Mouse (Mus musculus) thymus, postnatal 0 days (tissue): ENCODE data around the gene Wnt1. TPM values are rescaled to one million over a fixed set of nuclear protein-coding genes. Genes with fewer than 3 reads are reported as not detected.

Source experiments
- DNase-seq: peaks from one replicate; pipeline ENCODE4 v3.0.0-alpha.2; 2015; ENCODE audit warnings: low spot score
- polyA plus RNA-seq: library from polyadenylated mRNA; unstranded; fragments of >200 nt; fragmentation: Nextera tagmentation; extraction: Ambion mirVana; gene quantifications from 2 replicates; pipeline ENCODE4 v1.2.1, GENCODE M21; 2015

Wnt1 gene
- polyA plus RNA-seq, 1 experiment from 2014 or later, result not detected

GRCm38 (mm10) chr15:98777762-98778161 lies 11.9 kb upstream of the Wnt1 start, which contains the start of gene Wnt10b:
TSS of gene Wnt10b (minus strand) at chr15:98778150.
- DNase-seq, result no peak

GRCm38 (mm10) chr15:98778191-98778770 lies 11.4 kb upstream of the Wnt1 start:
- no peak for DNase-seq

DNA sequence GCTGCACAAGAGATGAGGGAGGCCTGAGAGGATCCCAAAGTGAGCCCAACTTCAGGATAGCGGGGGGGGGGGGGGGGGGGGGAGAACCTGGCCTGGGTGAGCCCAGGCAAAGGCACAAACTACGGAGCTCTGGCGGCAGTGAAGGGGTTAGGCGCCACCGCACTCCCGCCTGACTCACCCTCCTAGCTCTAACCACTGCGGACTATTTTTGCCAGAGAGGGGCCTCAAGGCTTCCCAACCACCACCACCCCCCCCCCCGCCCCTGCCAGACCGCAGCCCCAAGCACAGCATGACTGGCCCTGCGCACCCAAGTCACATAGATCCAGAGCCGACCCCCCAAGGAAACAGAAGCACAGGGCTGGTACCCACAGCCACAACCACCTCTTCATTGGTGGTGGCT lies 10.9 kb upstream of the Wnt1 start:
- no peak for DNase-seq

DNA sequence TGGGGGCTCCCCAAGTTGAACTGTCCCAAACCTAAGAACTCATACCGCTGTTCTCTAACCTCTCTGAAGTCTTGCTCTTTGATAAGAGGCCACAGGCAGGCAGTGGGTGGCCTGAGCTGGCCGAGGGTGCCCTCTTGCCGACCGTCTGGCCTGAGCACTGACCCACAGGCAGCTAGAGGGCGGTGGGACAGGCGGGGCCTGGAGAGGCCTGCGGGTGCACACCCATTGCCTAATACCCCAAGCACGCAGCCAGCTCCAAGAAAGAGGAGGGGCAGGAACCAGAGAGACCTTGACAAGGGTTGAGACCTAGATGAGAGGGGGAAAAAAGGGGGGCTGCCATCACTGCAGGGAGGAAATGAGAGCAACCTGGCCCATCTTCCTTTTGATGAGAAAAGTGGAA lies 9.6 kb upstream of the Wnt1 start:
- DNase-seq, result no peak

DNA sequence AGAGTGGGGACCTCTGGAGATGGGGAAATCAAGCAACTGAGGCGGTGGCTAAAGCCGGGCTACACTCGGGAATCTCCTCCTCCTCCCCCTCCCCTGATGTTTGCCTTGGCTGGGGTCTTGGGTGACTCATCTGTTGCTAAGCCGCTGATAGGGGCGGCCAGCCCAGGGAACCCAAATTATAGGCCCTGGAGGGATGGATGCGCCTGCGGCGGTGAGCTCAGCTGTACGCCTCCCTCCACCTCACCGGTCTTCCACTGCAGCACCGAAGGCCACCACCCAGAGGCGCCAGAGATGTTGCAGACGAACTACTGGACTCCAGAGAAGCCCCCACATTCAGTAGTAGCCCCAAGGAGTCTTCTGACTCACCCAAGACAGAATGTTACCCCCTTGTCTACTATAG lies 9.1 kb upstream of the Wnt1 start:
- DNase-seq, result no peak

- DNase-seq, result no peak
Observed at GRCm38 (mm10) chr15:98781166-98781565, 8.5 kb upstream of the Wnt1 start.

DNA sequence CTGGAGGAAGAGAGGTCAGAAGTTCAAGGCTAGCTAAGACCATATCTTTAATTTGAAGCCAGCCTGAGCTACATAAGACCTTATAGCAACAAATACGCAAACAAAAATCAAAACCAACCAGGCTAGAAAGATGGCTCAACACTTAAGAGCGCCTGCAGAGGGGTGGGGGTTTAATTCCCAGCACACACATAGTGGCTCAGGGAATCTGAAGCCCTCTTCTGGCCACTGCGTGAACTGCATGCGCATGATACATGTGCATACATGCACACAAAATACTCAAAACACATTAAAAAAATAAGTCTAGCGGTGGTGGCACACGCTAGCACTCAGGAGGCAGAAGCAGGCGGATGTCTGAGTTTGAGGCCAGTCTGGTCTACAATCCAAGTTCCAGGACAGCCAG lies 3.9 kb upstream of the Wnt1 start:
- peak; percentile 46 for DNase-seq

- DNase-seq, result no peak
Observed at GRCm38 (mm10) chr15:98787930-98788329, 1.7 kb upstream of the Wnt1 start.

- no peak for DNase-seq
Observed at GRCm38 (mm10) chr15:98788972-98789660, 541 bp upstream of the Wnt1 start.

DNA sequence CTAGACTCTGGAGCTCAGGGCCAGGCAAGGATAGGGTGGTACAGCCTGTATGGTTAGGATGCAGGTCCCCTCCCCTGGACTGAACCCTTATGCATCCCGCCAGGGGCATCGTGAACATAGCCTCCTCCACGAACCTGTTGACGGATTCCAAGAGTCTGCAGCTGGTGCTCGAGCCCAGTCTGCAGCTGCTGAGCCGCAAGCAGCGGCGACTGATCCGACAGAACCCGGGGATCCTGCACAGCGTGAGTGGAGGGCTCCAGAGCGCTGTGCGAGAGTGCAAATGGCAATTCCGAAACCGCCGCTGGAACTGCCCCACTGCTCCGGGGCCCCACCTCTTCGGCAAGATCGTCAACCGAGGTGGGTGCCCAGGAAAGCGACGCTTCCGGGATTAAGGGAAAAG lies 1.1 kb downstream of the Wnt1 start:
- no peak for DNase-seq

DNA sequence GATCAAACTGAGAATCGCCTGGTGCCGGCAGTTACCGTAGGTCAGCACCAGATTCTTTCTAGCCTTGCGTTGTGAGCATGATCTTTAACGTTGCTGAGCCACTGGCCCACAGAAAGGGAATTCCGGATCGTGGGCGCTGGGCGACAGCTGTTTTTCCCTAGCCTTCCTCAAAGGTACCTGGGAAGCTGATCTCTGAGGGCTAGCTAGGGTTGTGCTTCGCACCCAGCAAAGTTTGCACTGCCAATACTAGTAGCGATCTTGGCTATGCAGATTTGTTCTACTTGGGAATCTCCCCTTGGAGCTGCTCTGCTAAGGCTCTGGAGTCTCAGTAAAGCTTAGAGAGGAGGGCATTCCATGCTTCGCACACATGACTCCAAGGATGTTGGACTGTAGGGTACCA lies 1.6 kb downstream of the Wnt1 start:
- DNase-seq, result no peak

- DNase-seq, result no peak
Observed at GRCm38 (mm10) chr15:98791771-98792170, 2.1 kb downstream of the Wnt1 start.

DNA sequence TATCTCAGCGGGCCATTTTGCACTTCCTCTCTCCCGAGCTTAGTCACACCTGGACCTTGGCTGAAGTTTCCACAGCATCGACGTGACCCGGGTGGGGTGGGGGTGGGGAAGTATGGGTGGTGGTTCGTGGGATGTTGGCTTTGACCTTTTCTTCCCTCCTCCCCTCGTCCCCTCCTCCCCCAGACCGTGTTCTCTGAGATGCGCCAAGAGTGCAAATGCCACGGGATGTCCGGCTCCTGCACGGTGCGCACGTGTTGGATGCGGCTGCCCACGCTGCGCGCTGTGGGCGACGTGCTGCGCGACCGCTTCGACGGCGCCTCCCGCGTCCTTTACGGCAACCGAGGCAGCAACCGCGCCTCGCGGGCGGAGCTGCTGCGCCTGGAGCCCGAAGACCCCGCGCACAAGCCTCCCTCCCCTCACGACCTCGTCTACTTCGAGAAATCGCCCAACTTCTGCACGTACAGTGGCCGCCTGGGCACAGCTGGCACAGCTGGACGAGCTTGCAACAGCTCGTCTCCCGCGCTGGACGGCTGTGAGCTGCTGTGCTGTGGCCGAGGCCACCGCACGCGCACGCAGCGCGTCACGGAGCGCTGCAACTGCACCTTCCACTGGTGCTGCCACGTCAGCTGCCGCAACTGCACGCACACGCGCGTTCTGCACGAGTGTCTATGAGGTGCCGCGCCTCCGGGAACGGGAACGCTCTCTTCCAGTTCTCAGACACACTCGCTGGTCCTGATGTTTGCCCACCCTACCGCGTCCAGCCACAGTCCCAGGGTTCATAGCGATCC lies 2.8 kb downstream of the Wnt1 start:
- no peak for DNase-seq

DNA sequence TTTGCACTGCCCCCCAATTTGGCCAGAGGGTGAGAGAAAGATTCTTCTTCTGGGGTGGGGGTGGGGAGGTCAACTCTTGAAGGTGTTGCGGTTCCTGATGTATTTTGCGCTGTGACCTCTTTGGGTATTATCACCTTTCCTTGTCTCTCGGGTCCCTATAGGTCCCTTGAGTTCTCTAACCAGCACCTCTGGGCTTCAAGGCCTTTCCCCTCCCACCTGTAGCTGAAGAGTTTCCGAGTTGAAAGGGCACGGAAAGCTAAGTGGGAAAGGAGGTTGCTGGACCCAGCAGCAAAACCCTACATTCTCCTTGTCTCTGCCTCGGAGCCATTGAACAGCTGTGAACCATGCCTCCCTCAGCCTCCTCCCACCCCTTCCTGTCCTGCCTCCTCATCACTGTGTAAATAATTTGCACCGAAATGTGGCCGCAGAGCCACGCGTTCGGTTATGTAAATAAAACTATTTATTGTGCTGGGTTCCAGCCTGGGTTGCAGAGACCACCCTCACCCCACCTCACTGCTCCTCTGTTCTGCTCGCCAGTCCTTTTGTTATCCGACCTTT lies 3.6 kb downstream of the Wnt1 start:
- DNase-seq, result no peak

GRCm38 (mm10) chr15:98796803-98797595 lies 7.3 kb downstream of the Wnt1 start:
- DNase-seq, result no peak

DNA sequence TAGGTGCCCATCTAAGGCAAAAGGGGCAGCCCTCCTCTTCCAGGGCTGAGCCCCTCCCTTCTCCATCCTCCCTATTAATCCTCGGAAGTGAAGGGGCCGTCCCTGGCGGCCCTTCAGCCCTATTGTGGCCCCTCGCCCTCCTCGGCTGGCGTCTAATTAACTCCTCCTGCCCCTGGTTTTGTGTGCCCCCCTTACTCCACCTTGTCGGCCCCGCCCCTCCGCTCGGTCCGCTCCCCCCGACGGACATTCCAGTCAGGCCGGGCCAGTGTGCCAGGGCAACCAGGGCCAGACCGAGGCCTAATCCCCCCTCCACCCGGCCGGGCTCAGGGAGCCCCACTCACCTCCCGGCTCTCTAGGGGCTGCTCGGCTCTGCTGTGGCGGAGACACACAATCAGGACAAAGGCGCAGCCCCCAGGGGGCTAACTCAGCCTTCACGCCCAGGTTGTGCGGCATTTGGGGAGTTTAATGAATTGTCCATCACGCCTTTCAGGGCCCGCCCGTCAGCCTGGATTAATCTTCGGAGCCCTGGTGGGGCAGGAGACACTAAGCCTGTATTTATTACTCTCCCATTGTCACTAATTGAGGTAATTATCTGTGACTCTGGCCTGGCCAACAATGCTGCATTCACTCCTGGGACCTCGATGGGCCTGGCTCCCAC lies 8.3 kb downstream of the Wnt1 start:
- no peak for DNase-seq

DNA sequence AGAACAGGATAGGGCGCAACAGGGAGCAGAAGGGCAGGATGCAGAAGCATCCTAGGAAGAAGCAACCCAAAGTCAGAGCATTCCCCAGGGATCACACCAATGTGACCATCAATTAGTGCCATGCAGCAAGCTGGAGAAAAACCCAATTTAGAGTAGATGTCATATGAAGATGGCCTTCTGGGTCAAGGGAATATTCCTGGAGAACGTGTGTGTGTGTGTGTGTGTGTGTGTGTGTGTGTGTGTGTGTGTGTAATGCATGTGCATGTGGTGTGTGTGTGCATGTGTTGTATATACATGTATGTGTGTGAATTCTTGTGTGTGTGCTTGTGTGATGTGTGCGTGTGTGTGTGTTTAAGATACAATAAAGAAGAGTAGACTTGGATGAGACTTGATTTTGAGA lies 9.2 kb downstream of the Wnt1 start:
- DNase-seq, result no peak

DNA sequence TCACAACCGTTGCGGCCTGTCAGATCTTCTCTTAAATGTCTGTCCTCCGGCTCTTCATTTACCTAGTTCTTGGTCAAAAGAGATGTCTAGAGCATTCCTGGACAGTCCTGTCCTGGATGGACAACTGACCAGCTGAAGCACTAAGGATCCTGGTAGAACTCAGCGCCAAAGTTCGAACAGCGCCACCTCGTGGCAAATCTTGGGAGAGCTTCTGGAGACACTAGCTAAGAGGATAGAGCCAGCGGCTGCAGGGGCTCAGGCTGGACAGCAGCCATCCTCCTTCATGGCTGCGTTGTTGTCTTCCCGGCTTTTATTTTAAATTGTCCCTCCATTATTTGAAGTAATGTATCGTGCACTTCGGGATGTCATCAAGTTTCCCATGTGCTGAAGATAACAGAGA lies 9.7 kb downstream of the Wnt1 start:
- peak; percentile 71 for DNase-seq

DNA sequence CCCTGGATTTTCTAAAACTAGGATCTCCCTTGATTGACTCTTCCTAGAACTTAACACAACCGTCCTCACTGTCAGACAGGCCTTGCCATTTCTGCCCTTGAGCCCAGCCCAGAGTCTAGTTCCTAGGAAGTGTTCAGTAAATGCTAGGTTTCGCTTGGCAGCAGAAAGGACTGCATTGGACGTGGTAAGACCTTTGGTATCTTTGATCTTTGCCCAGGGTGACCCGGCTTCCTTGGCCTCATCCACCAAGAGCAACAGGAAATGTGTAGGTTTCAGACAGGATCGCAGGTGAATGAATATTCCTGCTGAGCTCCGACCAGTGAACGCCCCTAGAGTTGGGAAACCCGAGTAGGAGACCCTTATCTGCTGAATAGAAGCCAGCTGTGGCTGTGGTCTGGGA lies 13.3 kb downstream of the Wnt1 start:
- no peak for DNase-seq

DNA sequence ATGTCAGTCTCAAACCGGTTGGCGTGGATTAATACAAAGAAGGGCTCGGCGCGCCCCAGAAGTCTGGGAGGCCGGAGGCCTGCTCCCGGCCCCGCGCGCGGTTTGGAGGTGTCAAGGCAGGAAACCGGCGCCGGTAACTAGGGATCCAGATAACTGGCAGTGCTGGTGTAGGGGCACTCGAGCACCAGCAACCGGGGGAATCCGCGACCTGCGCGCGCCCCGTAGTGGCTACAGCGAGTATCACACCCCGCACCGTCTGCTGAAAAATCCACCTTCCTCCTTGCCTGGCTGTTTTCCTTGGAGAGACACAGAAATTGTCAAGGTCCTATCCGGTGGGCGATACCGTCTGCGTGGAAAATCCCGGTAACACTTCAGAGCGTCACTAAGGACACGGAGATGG lies 14.4 kb downstream of the Wnt1 start:
- DNase-seq, result peak; percentile 76
